Mouse (Mus musculus) CH12.LX (cell line): Measurements from ENCODE around the gene Cfap69. TPM values are rescaled to one million over a fixed set of nuclear protein-coding genes. Genes with fewer than 3 reads are reported as not detected.

Experiments
- DNase-seq: peaks from one replicate; pipeline ENCODE4 v3.0.0-alpha.2; 2013; ENCODE audit errors: extremely low read depth
- H3K27ac ChIP-seq: 2 replicates; pipeline ENCODE4 v1.5.1; 2012; ENCODE audit warnings: low read depth, mild to moderate bottlenecking, control low read depth, moderate library complexity; ENCODE audit not compliant: insufficient read depth
- H3K27me3 ChIP-seq: replicated peaks from 2 replicates; pipeline ENCODE3; 2012; ENCODE audit warnings: inconsistent platforms
- H3K36me3 ChIP-seq, 2 experiments: replicated peaks in 1 of 2; 2 replicates each; pipeline versions ENCODE3 to v1.6.1; 2012; ENCODE audit warnings: inconsistent platforms in 1 of 2, low read length in 1 of 2, mild to moderate bottlenecking in 1 of 2, mixed read lengths in 1 of 2, moderate library complexity in 1 of 2; ENCODE audit not compliant: control insufficient read depth in 1 of 2, insufficient read depth in 1 of 2
- H3K4me1 ChIP-seq, 2 experiments: 2 replicates each; pipeline ENCODE4 v1.6.1; 2012; ENCODE audit warnings: inconsistent platforms in 1 of 2, moderate library complexity in 1 of 2; ENCODE audit not compliant: insufficient read depth in 2 of 2, control insufficient read depth in 1 of 2
- H3K4me2 ChIP-seq: 2 replicates; pipeline ENCODE4 v1.6.1; 2012; ENCODE audit warnings: low read depth, mild to moderate bottlenecking, control low read depth; ENCODE audit not compliant: poor library complexity, insufficient read depth, severe bottlenecking
- H3K4me3 ChIP-seq, 3 experiments: fragments of 150-350 bp in 1 of 3; sonication (generic) in 1 of 3; replicated peaks in 1 of 3; 2 replicates each; pipeline versions ENCODE3 to v1.5.1; 2011 to 2012; ENCODE audit warnings: low read depth in 2 of 3, low read length in 2 of 3, mild to moderate bottlenecking in 2 of 3, moderate library complexity in 2 of 3, control low read depth in 1 of 3, improper control_type of control experiment in 1 of 3, inconsistent platforms in 1 of 3, mixed read lengths in 1 of 3; ENCODE audit not compliant: poor library complexity in 1 of 3
- H3K79me2 ChIP-seq: replicated peaks from 2 replicates; pipeline ENCODE4 v1.6.1; 2012; ENCODE audit warnings: mild to moderate bottlenecking, moderate library complexity; ENCODE audit not compliant: control insufficient read depth, poor library complexity, insufficient read depth, severe bottlenecking; ENCODE audit errors: extremely low read depth
- H3K9ac ChIP-seq: 2 replicates; pipeline ENCODE4 v1.6.1; 2012; ENCODE audit warnings: low read depth, mild to moderate bottlenecking, control low read depth, moderate library complexity; ENCODE audit not compliant: insufficient read depth
- H3K9me3 ChIP-seq: replicated peaks from 2 replicates; pipeline ENCODE3; 2012; ENCODE audit warnings: low read length, inconsistent platforms, mixed read lengths
- BHLHE40 ChIP-seq: IDR thresholded peaks from 2 replicates; pipeline ENCODE4 v1.6.1; 2011; ENCODE audit warnings: mild to moderate bottlenecking, low read depth, low read length, improper control_type of control experiment
- CHD1 ChIP-seq: IDR thresholded peaks from 2 replicates; pipeline ENCODE4 v1.6.1; 2012; ENCODE audit warnings: low read depth, low read length, improper control_type of control experiment, inconsistent platforms
- E2F4 ChIP-seq: IDR thresholded peaks from 2 replicates; pipeline ENCODE4 v1.6.1; 2011; ENCODE audit warnings: low read depth, low read length, improper control_type of control experiment; ENCODE audit not compliant: insufficient replicate concordance
- EP300 ChIP-seq: IDR thresholded peaks from 2 replicates; pipeline ENCODE4 v1.6.1; 2011; ENCODE audit warnings: low read length, improper control_type of control experiment
- HCFC1 ChIP-seq: IDR thresholded peaks from 2 replicates; pipeline ENCODE4 v1.6.1; 2012; ENCODE audit warnings: low read depth, mild to moderate bottlenecking, inconsistent platforms, low read length, improper control_type of control experiment
- JUND ChIP-seq: conservative IDR thresholded peaks from 2 replicates; pipeline ENCODE4 v1.6.1; 2011; ENCODE audit warnings: low read depth, low read length, improper control_type of control experiment
- KAT2A ChIP-seq: IDR thresholded peaks from 2 replicates; pipeline ENCODE4 v1.6.1; 2012; ENCODE audit warnings: low read length, improper control_type of control experiment, inconsistent platforms; ENCODE audit not compliant: insufficient replicate concordance
- MAFK ChIP-seq: IDR thresholded peaks from 2 replicates; pipeline ENCODE4 v1.6.1; 2011; ENCODE audit warnings: low read length, improper control_type of control experiment; ENCODE audit not compliant: insufficient replicate concordance
- MAZ ChIP-seq: IDR thresholded peaks from 2 replicates; pipeline ENCODE4 v1.6.1; 2012; ENCODE audit warnings: low read depth, mild to moderate bottlenecking, inconsistent platforms, low read length, improper control_type of control experiment, moderate library complexity
- MXI1 ChIP-seq: IDR thresholded peaks from 2 replicates; pipeline ENCODE4 v1.6.1; 2011; ENCODE audit warnings: mild to moderate bottlenecking, low read depth, low read length, improper control_type of control experiment
- MYC ChIP-seq: IDR thresholded peaks from 2 replicates; pipeline ENCODE4 v1.6.1; 2011; ENCODE audit warnings: low read depth, mild to moderate bottlenecking, improper control_type of control experiment, low read length
- NRF1 ChIP-seq: IDR thresholded peaks from 2 replicates; pipeline ENCODE4 v1.6.1; 2014; ENCODE audit warnings: low read depth, mild to moderate bottlenecking, inconsistent platforms, low read length, improper control_type of control experiment, moderate library complexity
- POLR2A ChIP-seq: IDR thresholded peaks from 2 replicates; pipeline ENCODE4 v1.6.1; 2011; ENCODE audit warnings: low read depth, mild to moderate bottlenecking, improper control_type of control experiment, low read length
- POLR2AphosphoS2 ChIP-seq: IDR thresholded peaks from 2 replicates; pipeline ENCODE4 v1.6.1; 2011; ENCODE audit warnings: low read depth, low read length, improper control_type of control experiment
- SMC3 ChIP-seq: IDR thresholded peaks from 2 replicates; pipeline ENCODE4 v1.6.1; 2011; ENCODE audit warnings: low read depth, low read length, improper control_type of control experiment
- TBP ChIP-seq: conservative IDR thresholded peaks from 2 replicates; pipeline ENCODE4 v1.6.1; 2011; ENCODE audit warnings: low read depth, low read length, improper control_type of control experiment
- ZC3H11A ChIP-seq: IDR thresholded peaks from 2 replicates; pipeline ENCODE4 v1.6.1; 2012; ENCODE audit warnings: low read depth, mild to moderate bottlenecking, inconsistent platforms, low read length, improper control_type of control experiment
- ZMIZ1 ChIP-seq: IDR thresholded peaks from 2 replicates; pipeline ENCODE4 v1.6.1; 2012; ENCODE audit warnings: low read depth, mild to moderate bottlenecking, inconsistent platforms, low read length, improper control_type of control experiment
- ZNF384 ChIP-seq: IDR thresholded peaks from 2 replicates; pipeline ENCODE4 v1.6.1; 2012; ENCODE audit warnings: low read depth, low read length, improper control_type of control experiment, inconsistent platforms
- dilution Hi-C: fragments of 300-500 bp; cut with MboI; formaldehyde crosslinking; loops from 2 replicates; pipeline ENCODE4 v1.14.3; 2020; ENCODE audit warnings: low sequenced_read_pairs; ENCODE audit not compliant: extremely low pct_unique_long_range_greater_than_20kb, extremely low pct_ligation_motif_present
- in situ Hi-C: fragments of 300-500 bp; cut with MboI; formaldehyde crosslinking; loops from 3 replicates; pipeline ENCODE4 v1.14.3; 2019; ENCODE audit warnings: low sequenced_read_pairs, low pct_ligation_motif_present, low pct_unique_long_range_greater_than_20kb, mixed read lengths
- polyA plus RNA-seq: library from polyadenylated mRNA; unstranded; fragments of >175 nt; gene quantifications from 2 replicates; pipeline ENCODE4 v1.2.1, GENCODE M21; 2012; ENCODE audit warnings: low read depth; ENCODE audit not compliant: insufficient read length
- total RNA-seq, 2 experiments: library from RNA; depleted of rRNA; stranded (reverse); fragments of 300-350 nt in 1 of 2; fragments of >200 nt in 1 of 2; gene quantifications; 2 replicates each; pipeline ENCODE4 v1.2.3; 2012 to 2014

Cfap69 gene
- total and polyA plus RNA-seq, 3 experiments = 0.51 to 1.5 (median 1.2) TPM

- no peaks in the 10 kb centered on the region for H3K4me1 ChIP-seq
- in situ Hi-C loops (no loop called here), dilution Hi-C loops (no loop called here)
- H3K36me3 ChIP-seq = no peaks in the 10 kb centered on the region
- H3K9ac ChIP-seq = no peak overlapping the region
- no peak overlapping the region for H3K4me3 ChIP-seq
- H3K27ac ChIP-seq = no peak overlapping the region
- TF ChIP-seq CHD1 = no peak
- TF ChIP-seq JUND = no peak
- no peak for TF ChIP-seq BHLHE40
- TF ChIP-seq SMC3 = no peak
- TF ChIP-seq KAT2A = no peak
- no peak for TF ChIP-seq MYC
- DNase-seq = no peak
- H3K27me3 ChIP-seq = no peaks in the 10 kb centered on the region
- no peaks in the 10 kb centered on the region for H3K79me2 ChIP-seq
- H3K9me3 ChIP-seq = no peaks in the 10 kb centered on the region
- H3K4me2 ChIP-seq = no peak overlapping the region
Measured at GRCm38 (mm10) chr5:5536131-5536530, 127.9 kb downstream of the Cfap69 start.

- in situ Hi-C loops = no loop called here
- Histone ChIP-seq H3K4me2 (no peak overlapping the region), H3K27me3 (no peaks in the 10 kb centered on the region), H3K4me1 (no peaks in the 10 kb centered on the region), H3K4me3 (no peak overlapping the region)
- TF ChIP-seq ZMIZ1 (no peak), MAZ (no peak), E2F4 (no peak), POLR2AphosphoS2 (no peak), HCFC1 (no peak), POLR2A (no peak), NRF1 (no peak), ZNF384 (no peak), EP300 (no peak), MAFK (no peak), BHLHE40 (no peak), ZC3H11A (no peak), TBP (no peak), CHD1 (no peak), MXI1 (no peak)
- TF ChIP-seq, all 38 proteins: peak for 0
- Histone ChIP-seq H3K27ac (no peak overlapping the region), H3K79me2 (no peaks in the 10 kb centered on the region), H3K9me3 (no peaks in the 10 kb centered on the region), H3K9ac (no peak overlapping the region), H3K36me3 (no peaks in the 10 kb centered on the region)
- dilution Hi-C loops = no loop called here
- DNase-seq = no peak
Measured at GRCm38 (mm10) chr5:5533656-5534420, 130.2 kb downstream of the Cfap69 start.

Other genes with a start within 250 kb of the Cfap69 start
- gene Cdk14, start 243.9 kb downstream of the Cfap69 start, total RNA-seq (2012; rRNA removed) = 9.3 and 12.0 TPM in 2 replicates
- 3.5 and 3.7 TPM in 2 replicates for gene Cdk14, start 243.9 kb downstream of the Cfap69 start, total RNA-seq (2014; rRNA removed)
- 8.9 TPM in 2 replicates for gene Cdk14, start 243.9 kb downstream of the Cfap69 start, polyA plus RNA-seq
- not detected in 2 replicates for gene 1700015F17Rik, start 185.1 kb downstream of the Cfap69 start, total RNA-seq (2012; rRNA removed)
- gene 1700015F17Rik, start 185.1 kb downstream of the Cfap69 start, total RNA-seq (2014; rRNA removed) = not detected in 2 replicates
- not detected in 2 replicates for gene 1700015F17Rik, start 185.1 kb downstream of the Cfap69 start, polyA plus RNA-seq
- gene Cldn12, start 149.3 kb downstream of the Cfap69 start, total RNA-seq (2012; rRNA removed) = 13.4 and 23.5 TPM in 2 replicates
- 22.6 and 24.1 TPM in 2 replicates for gene Cldn12, start 149.3 kb downstream of the Cfap69 start, total RNA-seq (2014; rRNA removed)
- 10.6 and 11.8 TPM in 2 replicates for gene Cldn12, start 149.3 kb downstream of the Cfap69 start, polyA plus RNA-seq
- gene Gtpbp10, start 104.7 kb downstream of the Cfap69 start, total RNA-seq (2012; rRNA removed) = not detected in 2 replicates
- not detected in 2 replicates for gene Gtpbp10, start 104.7 kb downstream of the Cfap69 start, total RNA-seq (2014; rRNA removed)
- not detected in 2 replicates for gene Gtpbp10, start 104.7 kb downstream of the Cfap69 start, polyA plus RNA-seq
- 0.97 and 1.6 TPM in 2 replicates for gene Gm8773, start 90.4 kb downstream of the Cfap69 start, total RNA-seq (2012; rRNA removed)
- gene Gm8773, start 90.4 kb downstream of the Cfap69 start, total RNA-seq (2014; rRNA removed) = not detected in 2 replicates
- gene Gm8773, start 90.4 kb downstream of the Cfap69 start, polyA plus RNA-seq = not detected in 2 replicates
- not detected in 2 replicates for gene Steap2, start 30.3 kb upstream of the Cfap69 start, total RNA-seq (2012; rRNA removed)
- gene Steap2, start 30.3 kb upstream of the Cfap69 start, total RNA-seq (2014; rRNA removed) = not detected in 2 replicates
- gene Steap2, start 30.3 kb upstream of the Cfap69 start, polyA plus RNA-seq = not detected in 2 replicates
- not detected in 2 replicates for gene Steap1, start 85.1 kb upstream of the Cfap69 start, total RNA-seq (2012; rRNA removed)
- gene Steap1, start 85.1 kb upstream of the Cfap69 start, total RNA-seq (2014; rRNA removed) = not detected in 2 replicates
- gene Steap1, start 85.1 kb upstream of the Cfap69 start, polyA plus RNA-seq = not detected in 2 replicates